12 mouse cellular contexts compared by ENCODE assay signal in genomic region chr11:103771160-103771817, GRCm38 (mm10). TPM values are rescaled to one million over a fixed set of nuclear protein-coding genes. Genes with fewer than 3 reads are reported as not detected.
DNase-seq lines count a peak whose midpoint lies in the region; ATAC-seq and TF ChIP-seq lines count a peak whose summit lies in the region.
"Had no signal": no experiment of that assay in that cellular context is flagged by ENCODE, and none has a peak within 500 bp of the region (broad histone marks: within the 10 kb centered on the region; RNA-seq: fewer than 3 reads in every experiment).

No protein-coding gene starts in this region.

- peaks cover 100% of the 10 kb centered on the region for H3K27me3 ChIP-seq in forebrain, embryonic 13.5 days
- peaks cover 99% of the 10 kb centered on the region for H3K27me3 ChIP-seq in forebrain, embryonic 11.5 days (ENCODE audit: control insufficient read depth, insufficient read depth, low read length)
- H3K27me3 ChIP-seq in midbrain, postnatal 0 days (ENCODE audit: insufficient read depth, low read length): peaks cover 44% of the 10 kb centered on the region

- H3K36me3 ChIP-seq in forebrain, embryonic 13.5 days (ENCODE audit: poor library complexity, severe bottlenecking): no peaks in the 10 kb centered on the region
- H3K36me3 ChIP-seq in forebrain, embryonic 11.5 days (ENCODE audit: control insufficient read depth, insufficient read depth, low read length): no peaks in the 10 kb centered on the region
- H3K36me3 ChIP-seq in midbrain, postnatal 0 days (ENCODE audit: insufficient read depth, low read length): no peaks in the 10 kb centered on the region

- TF ChIP-seq CTCF in brain, embryonic 14.5 days (IDR thresholded peaks at IDR 0.05; ENCODE audit: borderline replicate concordance, extremely low read depth, insufficient read depth, insufficient read length): no peak
- TF ChIP-seq CTCF in midbrain, postnatal 0 days (IDR thresholded peaks at IDR 0.05): no peak

- no peak overlapping the region for H3K27ac ChIP-seq in forebrain, embryonic 13.5 days
- H3K27ac ChIP-seq in forebrain, embryonic 11.5 days (ENCODE audit: low read depth, low read length): no peak overlapping the region
- no peak overlapping the region for H3K27ac ChIP-seq in midbrain, postnatal 0 days (ENCODE audit: low read depth, low read length)

- no peak for TF ChIP-seq POLR2A in brain, embryonic 14.5 days (IDR thresholded peaks at IDR 0.05; ENCODE audit: borderline replicate concordance, extremely low read depth, insufficient read depth, insufficient read length, poor library complexity, severe bottlenecking)

- peaks cover 36% of the 10 kb centered on the region for H3K4me1 ChIP-seq in forebrain, embryonic 13.5 days
- peaks cover 17% of the 10 kb centered on the region; the same call in 1 of the 2 replicates for H3K4me1 ChIP-seq in forebrain, embryonic 11.5 days (replicated peaks; ENCODE audit: control insufficient read depth, insufficient read depth, low read length)
- peaks cover 16% of the 10 kb centered on the region for H3K4me1 ChIP-seq in midbrain, postnatal 0 days (ENCODE audit: insufficient read depth, low read length)

- no peaks in the 10 kb centered on the region for H3K9me3 ChIP-seq in forebrain, embryonic 13.5 days (replicated peaks)
- H3K9me3 ChIP-seq in forebrain, embryonic 11.5 days (ENCODE audit: control insufficient read depth, low read length): no peaks in the 10 kb centered on the region
- no peaks in the 10 kb centered on the region for H3K9me3 ChIP-seq in midbrain, postnatal 0 days (ENCODE audit: low read length)

- no peak for DNase-seq in forebrain, embryonic 11.5 days (ENCODE audit: low spot score)
- DNase-seq in brain, embryonic 14.5 days (ENCODE audit: low read depth): peak; percentile 12
- DNase-seq in induced T-regulatory cell, adult 2 months (ENCODE audit: low read depth): peak; percentile 73
- DNase-seq in midbrain, postnatal 0 days (ENCODE audit: low spot score): no peak
- DNase-seq in layer of hippocampus, postnatal 10 days (ENCODE audit: low spot score in 2 of 2): no peak
- DNase-seq in urinary bladder, postnatal 10 days (ENCODE audit: low spot score): no peak
- DNase-seq in kidney, adult 11 months: no peak
- DNase-seq: kidney, postnatal 36 days; lung, adult 2 months had no signal

- peak overlapping the region; percentile 16; the same call in 1 of the 2 replicates for H3K4me2 ChIP-seq in forebrain, embryonic 13.5 days
- no peak overlapping the region for H3K4me2 ChIP-seq in forebrain, embryonic 11.5 days (ENCODE audit: low read depth, low read length, severe bottlenecking)
- peak overlapping the region; percentile 77 for H3K4me2 ChIP-seq in midbrain, postnatal 0 days (ENCODE audit: low read depth, low read length, poor library complexity, severe bottlenecking)

- peak overlapping the region; percentile 6; the same call in 1 of the 2 replicates for H3K4me3 ChIP-seq in forebrain, embryonic 13.5 days
- H3K4me3 ChIP-seq in forebrain, embryonic 11.5 days (ENCODE audit: low read depth, low read length): no peak overlapping the region
- H3K4me3 ChIP-seq in midbrain, postnatal 0 days (ENCODE audit: low read depth, low read length): no peak overlapping the region

- H3K9ac ChIP-seq in forebrain, embryonic 13.5 days: 0 out of 2 replicates have a peak overlapping the region, but pooled peaks have one; percentile 16
- no peak overlapping the region for H3K9ac ChIP-seq in forebrain, embryonic 11.5 days (ENCODE audit: low read length)
- H3K9ac ChIP-seq in midbrain, postnatal 0 days (replicated peaks; ENCODE audit: low read length, poor library complexity, severe bottlenecking): 0 out of 2 replicates have a peak overlapping the region, but pooled peaks have one; percentile 2

- ATAC-seq in forebrain, embryonic 13.5 days: no peak
- no peak for ATAC-seq in forebrain, embryonic 11.5 days (replicated peaks; ENCODE audit: low FRiP score)
- ATAC-seq in midbrain, postnatal 0 days (ENCODE audit: low FRiP score): no peak

- 2% methylated on average over 19 of the region's 19 CpGs for whole genome bisulfite sequencing in forebrain, embryonic 13.5 days
- WGBS in forebrain, embryonic 11.5 days: 2% methylated on average over 19 of the region's 19 CpGs
- 4% methylated on average over 15 of the region's 19 CpGs for WGBS in midbrain, postnatal 0 days

RNA-seq across cellular contexts. Expression of gene Wnt3, which starts 2.7 kb away (rescaled TPM):
- polyA plus RNA-seq in forebrain, embryonic 13.5 days (2015; fragmentation: Nextera tagmentation; extraction: Ambion mirVana): 6.5 TPM in 2 replicates
- 5.7 and 6.2 TPM in 2 replicates for polyA plus RNA-seq in forebrain, embryonic 11.5 days (2014; fragmentation: Nextera tagmentation; extraction: Ambion mirVana)
- 8.6 and 11.4 TPM in 2 replicates for polyA plus RNA-seq in brain, embryonic 14.5 days (2012; rRNA removed)
- 12.5 and 13.2 TPM in 2 replicates for total RNA-seq in midbrain, postnatal 0 days (2014; rRNA removed)
- polyA plus RNA-seq in midbrain, postnatal 0 days (2015; fragmentation: Nextera tagmentation; extraction: Ambion mirVana): 11.6 and 11.7 TPM in 2 replicates
- total RNA-seq in layer of hippocampus, postnatal 10 days (2021): 1 to 10 TPM; 1.1 to 1.8 TPM
- total RNA-seq: granulocyte monocyte progenitor cell, adult 5-6 weeks; hematopoietic stem cell, adult 5-6 weeks had no signal

RNA-seq across cellular contexts. Expression of gene Wnt9b, which starts 21.7 kb away (rescaled TPM):
- 0.10 and 0.14 TPM in 2 replicates for polyA plus RNA-seq in forebrain, embryonic 13.5 days (2015; fragmentation: Nextera tagmentation; extraction: Ambion mirVana)
- 0.49 and 0.87 TPM in 2 replicates for polyA plus RNA-seq in forebrain, embryonic 11.5 days (2014; fragmentation: Nextera tagmentation; extraction: Ambion mirVana)
- 0.34 and 0.56 TPM in 2 replicates for polyA plus RNA-seq in brain, embryonic 14.5 days (2012; rRNA removed)
- total RNA-seq in midbrain, postnatal 0 days (2014; rRNA removed): 2.6 and 3.2 TPM in 2 replicates
- 1.2 and 1.3 TPM in 2 replicates for polyA plus RNA-seq in midbrain, postnatal 0 days (2015; fragmentation: Nextera tagmentation; extraction: Ambion mirVana)
- under 1 TPM; 0.56 to 0.87 TPM for total RNA-seq in layer of hippocampus, postnatal 10 days (2021)
- total RNA-seq: granulocyte monocyte progenitor cell, adult 5-6 weeks; hematopoietic stem cell, adult 5-6 weeks had no signal

Comparison
In these comparisons a context has a peak if more than half of its experiments do, and no peak if none do; other contexts are left out.
1. DNase-seq: peak in brain, embryonic 14.5 days (single experiment) and induced T-regulatory cell, adult 2 months (single experiment); none in forebrain, embryonic 11.5 days (single experiment), midbrain, postnatal 0 days (single experiment), layer of hippocampus, postnatal 10 days (0 of 2), urinary bladder, postnatal 10 days (single experiment) and kidney, adult 11 months (single experiment).